Mouse (Mus musculus) lung, adult 2 months (tissue): ENCODE measurements at regions not wholly inside any gene's neighbourhood (a gene's known extent, or its start where the extent isn't known, plus 50 kb on each side); places are given as distances from the start of the nearest gene placed in this dataset.

Source experiments
- CTCF ChIP-seq: fragments of 200-500 bp; IDR thresholded peaks from 2 replicates; pipeline ENCODE4 v1.5.1; 2011; ENCODE audit warnings: mild to moderate bottlenecking, low read length, control low read depth; ENCODE audit not compliant: insufficient read depth
- POLR2A ChIP-seq: fragments of 200-500 bp; IDR thresholded peaks from 2 replicates; pipeline ENCODE4 v1.6.1; 2011; ENCODE audit warnings: low read depth, mild to moderate bottlenecking, control low read depth, low read length, borderline replicate concordance; ENCODE audit errors: extremely low read depth

DNA sequence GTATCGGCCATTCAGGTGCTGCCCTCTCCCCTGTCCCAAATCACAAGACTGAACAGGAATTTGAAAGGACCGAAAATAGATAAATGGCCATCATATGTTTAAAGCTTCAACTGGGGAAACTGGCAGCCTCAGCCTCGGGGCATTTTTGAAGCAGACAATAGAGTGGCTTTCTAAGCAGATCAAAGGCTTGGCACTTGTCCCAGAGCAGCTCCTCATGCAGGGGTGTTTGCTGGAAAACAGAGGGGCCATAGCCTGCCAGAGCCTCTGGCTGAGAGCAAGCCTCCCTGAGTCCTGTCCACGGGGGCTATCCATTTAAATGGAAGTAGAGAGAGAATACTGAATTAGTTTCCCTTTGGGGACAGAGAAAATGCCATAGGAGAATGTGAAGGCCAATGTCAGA lies 77.5 kb upstream of the Ntm start:
- TF ChIP-seq POLR2A, result no peak
- no peak for TF ChIP-seq CTCF
